Mouse (Mus musculus): ENCODE measurements around the gene Nop53. TPM values are rescaled to one million over a fixed set of nuclear protein-coding genes. Genes with fewer than 3 reads are reported as not detected.
A peak's percentile ranks its signal among the peaks of the same experiment; 100 is the strongest.
"Not testable (repeated sequence)": the region's sequence is repeated elsewhere in the genome, so short reads cannot be mapped to it uniquely, and the experiment has no call there.

The Nop53 gene
- polyA plus RNA-seq, 1 experiment, result 270 TPM

GRCm38 (mm10) chr7:15918371-15918770, 27.5 kb downstream of the Nop53 start:
- H3K27me3 ChIP-seq (ENCODE audit: control insufficient read depth, insufficient read depth, insufficient read length), result no peaks in the 10 kb centered on the region
- TF ChIP-seq E2F4 (IDR thresholded peaks at IDR 0.05; ENCODE audit: insufficient read depth) (no peak), POLR2AphosphoS2 (IDR thresholded peaks at IDR 0.05; ENCODE audit: insufficient read length, low read depth) (no peak), MAX (IDR thresholded peaks at IDR 0.05; ENCODE audit: low read depth) (no peak), TCF12 (IDR thresholded peaks at IDR 0.05; ENCODE audit: insufficient read depth, poor library complexity, severe bottlenecking) (no peak), MYOG (IDR thresholded peaks at IDR 0.05; ENCODE audit: control insufficient read depth in 1 of 3, insufficient read depth in 1 of 3, insufficient read length in 2 of 3, low read depth in 2 of 3) (no peak), POLR2A (IDR thresholded peaks at IDR 0.05; ENCODE audit: insufficient read length, low read depth) (no peak), REST (IDR thresholded peaks at IDR 0.05; ENCODE audit: insufficient read depth, insufficient read length) (no peak), MYOD1 (IDR thresholded peaks at IDR 0.05; ENCODE audit: control insufficient read depth in 1 of 3, insufficient read length in 2 of 3, low read depth in 2 of 3) (no peak), SRF (IDR thresholded peaks at IDR 0.05; ENCODE audit: control insufficient read depth, insufficient read length, low read depth) (no peak), TCF3 (IDR thresholded peaks at IDR 0.05; ENCODE audit: insufficient read length, low read depth) (no peak), USF1 (IDR thresholded peaks at IDR 0.05; ENCODE audit: low read depth) (no peak), CEBPB (IDR thresholded peaks at IDR 0.05; ENCODE audit: insufficient read depth, poor library complexity, severe bottlenecking) (no peak)
- peaks cover 24% of the 10 kb centered on the region for H3K79me2 ChIP-seq (ENCODE audit: control insufficient read depth, insufficient read depth)
- no peak overlapping the region for H3ac ChIP-seq (ENCODE audit: control insufficient read depth, insufficient read length)
- peaks cover 18% of the 10 kb centered on the region for H3K36me3 ChIP-seq (ENCODE audit: control insufficient read depth, insufficient read depth)
- H3K4me2 ChIP-seq (ENCODE audit: low read depth), result no peak overlapping the region
- no peak overlapping the region for H3K4me3 ChIP-seq

- H3K36me3 ChIP-seq (ENCODE audit: control insufficient read depth, insufficient read depth), result peaks cover 18% of the 10 kb centered on the region
- H3ac ChIP-seq (ENCODE audit: control insufficient read depth, insufficient read length), result no peak overlapping the region
- H3K79me2 ChIP-seq (ENCODE audit: control insufficient read depth, insufficient read depth), result peaks cover 23% of the 10 kb centered on the region
- TF ChIP-seq MYOD1 (IDR thresholded peaks at IDR 0.05; ENCODE audit: control insufficient read depth in 1 of 3, insufficient read length in 2 of 3, low read depth in 2 of 3) (no peak), TCF12 (IDR thresholded peaks at IDR 0.05; ENCODE audit: insufficient read depth, poor library complexity, severe bottlenecking) (no peak)
- H3K27me3 ChIP-seq (ENCODE audit: control insufficient read depth, insufficient read depth, insufficient read length), result no peaks in the 10 kb centered on the region
- no peak overlapping the region for H3K4me2 ChIP-seq (ENCODE audit: low read depth)
- H3K4me3 ChIP-seq, result no peak overlapping the region
Observed at GRCm38 (mm10) chr7:15916996-15917395, 28.9 kb downstream of the Nop53 start.

- Histone ChIP-seq H3K4me3 (no peak overlapping the region), H3K27me3 (ENCODE audit: control insufficient read depth, insufficient read depth, insufficient read length) (no peaks in the 10 kb centered on the region), H3ac (ENCODE audit: control insufficient read depth, insufficient read length) (no peak overlapping the region), H3K79me2 (ENCODE audit: control insufficient read depth, insufficient read depth) (peaks cover 15% of the 10 kb centered on the region), H3K36me3 (ENCODE audit: control insufficient read depth, insufficient read depth) (peaks cover 18% of the 10 kb centered on the region), H3K4me2 (ENCODE audit: low read depth) (no peak overlapping the region)
- no peak for TF ChIP-seq SRF (IDR thresholded peaks at IDR 0.05; ENCODE audit: control insufficient read depth, insufficient read length, low read depth)
- TF ChIP-seq MYOD1 (IDR thresholded peaks at IDR 0.05; ENCODE audit: control insufficient read depth in 1 of 3, insufficient read length in 2 of 3, low read depth in 2 of 3), result no peak
- TF ChIP-seq E2F4 (IDR thresholded peaks at IDR 0.05; ENCODE audit: insufficient read depth), result no peak
- peak; percentile 44 for TF ChIP-seq POLR2AphosphoS2 (IDR thresholded peaks at IDR 0.05; ENCODE audit: insufficient read length, low read depth)
- no peak for TF ChIP-seq MYOG (IDR thresholded peaks at IDR 0.05; ENCODE audit: control insufficient read depth in 1 of 3, insufficient read depth in 1 of 3, insufficient read length in 2 of 3, low read depth in 2 of 3)
- no peak for TF ChIP-seq USF1 (IDR thresholded peaks at IDR 0.05; ENCODE audit: low read depth)
- TF ChIP-seq REST (IDR thresholded peaks at IDR 0.05; ENCODE audit: insufficient read depth, insufficient read length), result no peak
Observed at GRCm38 (mm10) chr7:15916134-15916723, 29.6 kb downstream of the Nop53 start.

- H3K79me2 ChIP-seq (ENCODE audit: control insufficient read depth, insufficient read depth); H3K27me3 ChIP-seq (ENCODE audit: control insufficient read depth, insufficient read depth, insufficient read length); H3K4me3 ChIP-seq; H3K4me2 ChIP-seq (ENCODE audit: low read depth); H3ac ChIP-seq (ENCODE audit: control insufficient read depth, insufficient read length): not testable (repeated sequence)
- peaks cover 18% of the 10 kb centered on the region for H3K36me3 ChIP-seq (ENCODE audit: control insufficient read depth, insufficient read depth)
Observed at GRCm38 (mm10) chr7:15915695-15916094, 30.2 kb downstream of the Nop53 start.

GRCm38 (mm10) chr7:15914751-15915150, 31.1 kb downstream of the Nop53 start:
- Histone ChIP-seq H3K4me2 (ENCODE audit: low read depth) (no peak overlapping the region), H3K4me3 (no peak overlapping the region), H3K79me2 (ENCODE audit: control insufficient read depth, insufficient read depth) (peaks cover under 1% of the 10 kb centered on the region), H3K27me3 (ENCODE audit: control insufficient read depth, insufficient read depth, insufficient read length) (no peaks in the 10 kb centered on the region), H3K36me3 (ENCODE audit: control insufficient read depth, insufficient read depth) (peaks cover 16% of the 10 kb centered on the region), H3ac (ENCODE audit: control insufficient read depth, insufficient read length) (no peak overlapping the region)
- TF ChIP-seq MAX (IDR thresholded peaks at IDR 0.05; ENCODE audit: low read depth) (no peak), POLR2A (IDR thresholded peaks at IDR 0.05; ENCODE audit: insufficient read length, low read depth) (no peak), MYOG (IDR thresholded peaks at IDR 0.05; ENCODE audit: control insufficient read depth in 1 of 3, insufficient read depth in 1 of 3, insufficient read length in 2 of 3, low read depth in 2 of 3) (no peak), POLR2AphosphoS2 (IDR thresholded peaks at IDR 0.05; ENCODE audit: insufficient read length, low read depth) (peak; percentile 25), MYOD1 (IDR thresholded peaks at IDR 0.05; ENCODE audit: control insufficient read depth in 1 of 3, insufficient read length in 2 of 3, low read depth in 2 of 3) (no peak), TCF12 (IDR thresholded peaks at IDR 0.05; ENCODE audit: insufficient read depth, poor library complexity, severe bottlenecking) (no peak), E2F4 (IDR thresholded peaks at IDR 0.05; ENCODE audit: insufficient read depth) (no peak), CEBPB (IDR thresholded peaks at IDR 0.05; ENCODE audit: insufficient read depth, poor library complexity, severe bottlenecking) (no peak), REST (IDR thresholded peaks at IDR 0.05; ENCODE audit: insufficient read depth, insufficient read length) (no peak)
